Mouse (Mus musculus): ENCODE results near the gene Dda1. TPM values are rescaled to one million over a fixed set of nuclear protein-coding genes. Genes with fewer than 3 reads are reported as not detected.
A peak's percentile ranks its signal among the peaks of the same experiment; 100 is the strongest.
"Not testable (repeated sequence)": the region's sequence is repeated elsewhere in the genome, so short reads cannot be mapped to it uniquely, and the experiment has no call there.

Gene Dda1
- total RNA-seq (2014; rRNA removed; ENCODE audit: low replicate concordance) (73.5 and 89.9 TPM in 2 replicates), polyA plus RNA-seq (2015; fragmentation: Nextera tagmentation; extraction: Ambion mirVana) (62.7 and 66.4 TPM in 2 replicates)

DNA sequence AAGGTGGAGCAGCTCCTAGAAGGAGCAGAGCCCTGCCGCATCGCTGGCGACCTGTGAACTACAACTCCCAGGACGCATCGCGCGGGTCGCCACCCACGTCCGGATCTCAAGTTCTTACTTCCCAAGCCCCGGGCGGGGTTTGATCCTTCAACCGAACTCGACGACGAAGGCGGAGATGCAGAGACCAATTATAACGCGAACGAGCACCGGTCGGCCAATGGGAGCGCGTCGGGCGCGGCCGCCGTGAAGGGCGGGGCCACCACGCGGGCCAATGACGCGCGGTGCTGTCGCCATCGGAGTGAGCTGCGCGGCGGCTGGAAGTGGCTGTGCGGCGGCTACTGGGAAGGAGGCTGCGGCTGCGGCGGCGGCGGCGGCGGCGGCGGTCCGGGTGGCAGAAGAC lies at the start of gene Dda1:
Gene Dda1, plus strand, starts transcription at position 284 of the 400 bp plus-strand sequence.
- ATAC-seq (ENCODE audit: insufficient read depth, low read depth), result peak; percentile 82

DNA sequence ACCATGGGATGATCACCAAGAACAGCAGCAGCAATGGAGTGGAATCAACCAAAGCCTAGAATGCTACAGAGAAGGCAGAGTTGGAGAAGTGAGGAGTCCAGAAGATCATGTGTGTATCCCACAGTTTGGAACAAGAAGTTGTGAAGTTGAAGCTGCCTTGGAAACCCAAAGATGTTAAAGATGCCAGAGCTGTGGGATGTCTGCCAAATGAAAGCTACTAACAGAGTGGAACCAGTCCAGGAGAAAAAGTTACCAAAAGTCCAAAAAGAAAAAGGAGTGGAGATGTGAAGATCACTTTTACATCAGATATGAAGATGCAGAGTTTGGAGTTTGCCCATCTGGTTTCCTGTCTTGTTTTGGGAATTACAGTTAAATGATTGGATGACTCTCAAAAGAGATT lies 46.9 kb upstream of the Dda1 start:
- Histone ChIP-seq H3K27ac (ENCODE audit: low read depth) (no peak overlapping the region), H3K4me2 (ENCODE audit: low read depth, low read length) (no peak overlapping the region), H3K4me3 (ENCODE audit: low read depth, low read length) (no peak overlapping the region), H3K9me3 (replicated peaks; ENCODE audit: control insufficient read depth, low read length) (peaks cover 14% of the 10 kb centered on the region), H3K4me1 (ENCODE audit: control insufficient read depth, insufficient read depth) (no peaks in the 10 kb centered on the region), H3K9ac (replicated peaks; ENCODE audit: low read depth, low read length) (no peak overlapping the region), H3K27me3 (ENCODE audit: control insufficient read depth, insufficient read depth, low read length) (no peaks in the 10 kb centered on the region), H3K36me3 (replicated peaks; ENCODE audit: control insufficient read depth, insufficient read depth, low read length) (no peaks in the 10 kb centered on the region)
- DNase-seq (ENCODE audit: low spot score), result no peak
- no peak for TF ChIP-seq EP300 (IDR thresholded peaks at IDR 0.05; ENCODE audit: low read depth)
- TF ChIP-seq CTCF (IDR thresholded peaks at IDR 0.05; ENCODE audit: low read depth), result no peak
- no peak for ATAC-seq (ENCODE audit: insufficient read depth, low read depth)

More for the DNA sequence above, at the start of gene Dda1:
- TF ChIP-seq EP300 (IDR thresholded peaks at IDR 0.05; ENCODE audit: low read depth) (no peak), CTCF (IDR thresholded peaks at IDR 0.05; ENCODE audit: low read depth) (no peak)
- Histone ChIP-seq H3K4me1 (ENCODE audit: control insufficient read depth, insufficient read depth) (peaks cover 17% of the 10 kb centered on the region), H3K4me2 (ENCODE audit: low read depth, low read length) (peak within 1 kb of the TSS; percentile 96), H3K36me3 (replicated peaks; ENCODE audit: control insufficient read depth, insufficient read depth, low read length) (peaks cover 25% of the 10 kb centered on the region), H3K9me3 (replicated peaks; ENCODE audit: control insufficient read depth, low read length) (no peaks in the 10 kb centered on the region), H3K27me3 (ENCODE audit: control insufficient read depth, insufficient read depth, low read length) (no peaks in the 10 kb centered on the region), H3K4me3 (ENCODE audit: low read depth, low read length) (peak within 1 kb of the TSS; percentile 85), H3K9ac (replicated peaks; ENCODE audit: low read depth, low read length) (peak within 1 kb of the TSS; percentile 67), H3K27ac (ENCODE audit: low read depth) (peak within 1 kb of the TSS; percentile 76)
- WGBS, result under 1% methylated on average over 49 of the region's 52 CpGs
- peak; percentile 98 for DNase-seq (ENCODE audit: low spot score)

GRCm38 (mm10) chr8:71432935-71433334 lies 36.1 kb upstream of the Dda1 start:
- not testable (repeated sequence) for H3K27ac ChIP-seq (ENCODE audit: low read depth); H3K4me3 ChIP-seq (ENCODE audit: low read depth, low read length); H3K4me2 ChIP-seq (ENCODE audit: low read depth, low read length); H3K4me1 ChIP-seq (ENCODE audit: control insufficient read depth, insufficient read depth); H3K9me3 ChIP-seq (replicated peaks; ENCODE audit: control insufficient read depth, low read length); H3K36me3 ChIP-seq (replicated peaks; ENCODE audit: control insufficient read depth, insufficient read depth, low read length); H3K9ac ChIP-seq (replicated peaks; ENCODE audit: low read depth, low read length); H3K27me3 ChIP-seq (ENCODE audit: control insufficient read depth, insufficient read depth, low read length); ATAC-seq (ENCODE audit: insufficient read depth, low read depth); DNase-seq (ENCODE audit: low spot score)
- 59% methylated on average over 1 of the region's 1 CpGs for WGBS

DNA sequence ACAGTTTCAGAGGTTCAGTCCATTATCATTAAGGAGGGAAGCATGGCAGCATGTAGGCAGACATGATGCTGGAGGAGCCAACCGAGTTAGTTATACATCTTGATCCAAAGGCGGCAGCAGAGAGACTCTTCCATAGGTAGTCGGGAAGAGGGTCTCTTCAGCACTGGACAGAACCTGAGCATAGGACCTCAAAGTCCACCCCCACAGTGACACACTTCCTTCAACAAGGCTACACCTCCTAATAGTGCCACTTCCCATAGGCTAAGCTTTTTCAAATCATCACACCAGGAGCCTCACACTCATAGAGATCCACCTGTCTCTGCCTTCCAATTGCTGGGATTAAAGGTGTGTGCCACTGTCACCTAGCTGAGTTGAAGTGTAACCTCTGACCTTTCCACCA lies 32.0 kb upstream of the Dda1 start:
- no peaks in the 10 kb centered on the region for H3K9me3 ChIP-seq (replicated peaks; ENCODE audit: control insufficient read depth, low read length)
- WGBS, result 38% methylated on average over 3 of the region's 3 CpGs

GRCm38 (mm10) chr8:71441404-71441803 lies 27.6 kb upstream of the Dda1 start:
- 0 out of 2 replicates have a peak, but pooled peaks cover 9% of the 10 kb centered on the region for H3K27me3 ChIP-seq (ENCODE audit: control insufficient read depth, insufficient read depth, low read length)
- no peak for TF ChIP-seq EP300 (IDR thresholded peaks at IDR 0.05; ENCODE audit: low read depth)
- TF ChIP-seq CTCF (IDR thresholded peaks at IDR 0.05; ENCODE audit: low read depth), result peak; percentile 84
- WGBS, result 0% methylated on average over 7 of the region's 7 CpGs
- no peaks in the 10 kb centered on the region for H3K9me3 ChIP-seq (replicated peaks; ENCODE audit: control insufficient read depth, low read length)
- H3K4me3 ChIP-seq (ENCODE audit: low read depth, low read length), result no peak overlapping the region
- H3K4me2 ChIP-seq (ENCODE audit: low read depth, low read length), result no peak overlapping the region
- no peaks in the 10 kb centered on the region for H3K4me1 ChIP-seq (ENCODE audit: control insufficient read depth, insufficient read depth)
- H3K27ac ChIP-seq (ENCODE audit: low read depth), result no peak overlapping the region
- H3K36me3 ChIP-seq (replicated peaks; ENCODE audit: control insufficient read depth, insufficient read depth, low read length), result no peaks in the 10 kb centered on the region
- DNase-seq (ENCODE audit: low spot score), result peak; percentile 82
- ATAC-seq (ENCODE audit: insufficient read depth, low read depth), result no peak
- H3K9ac ChIP-seq (replicated peaks; ENCODE audit: low read depth, low read length), result no peak overlapping the region

More for the DNA sequence above, 32.0 kb upstream of the Dda1 start:
- DNase-seq (ENCODE audit: low spot score), result no peak
- no peak overlapping the region for H3K27ac ChIP-seq (ENCODE audit: low read depth)
- ATAC-seq (ENCODE audit: insufficient read depth, low read depth), result no peak
- TF ChIP-seq CTCF (IDR thresholded peaks at IDR 0.05; ENCODE audit: low read depth), result no peak
- TF ChIP-seq EP300 (IDR thresholded peaks at IDR 0.05; ENCODE audit: low read depth), result no peak
- no peaks in the 10 kb centered on the region for H3K36me3 ChIP-seq (replicated peaks; ENCODE audit: control insufficient read depth, insufficient read depth, low read length)
- no peaks in the 10 kb centered on the region for H3K4me1 ChIP-seq (ENCODE audit: control insufficient read depth, insufficient read depth)
- H3K9ac ChIP-seq (replicated peaks; ENCODE audit: low read depth, low read length), result no peak overlapping the region
- no peak overlapping the region for H3K4me3 ChIP-seq (ENCODE audit: low read depth, low read length)
- 0 out of 2 replicates have a peak, but pooled peaks cover 2% of the 10 kb centered on the region for H3K27me3 ChIP-seq (ENCODE audit: control insufficient read depth, insufficient read depth, low read length)
- no peak overlapping the region for H3K4me2 ChIP-seq (ENCODE audit: low read depth, low read length)

GRCm38 (mm10) chr8:71445096-71445495 lies 23.9 kb upstream of the Dda1 start:
- Histone ChIP-seq H3K36me3 (replicated peaks; ENCODE audit: control insufficient read depth, insufficient read depth, low read length) (no peaks in the 10 kb centered on the region), H3K27me3 (ENCODE audit: control insufficient read depth, insufficient read depth, low read length) (0 out of 2 replicates have a peak, but pooled peaks cover 9% of the 10 kb centered on the region), H3K27ac (ENCODE audit: low read depth) (no peak overlapping the region), H3K4me1 (ENCODE audit: control insufficient read depth, insufficient read depth) (no peaks in the 10 kb centered on the region), H3K4me2 (ENCODE audit: low read depth, low read length) (no peak overlapping the region), H3K4me3 (ENCODE audit: low read depth, low read length) (no peak overlapping the region), H3K9ac (replicated peaks; ENCODE audit: low read depth, low read length) (no peak overlapping the region), H3K9me3 (replicated peaks; ENCODE audit: control insufficient read depth, low read length) (no peaks in the 10 kb centered on the region)
- WGBS, result 66% methylated on average over 7 of the region's 7 CpGs
- no peak for DNase-seq (ENCODE audit: low spot score)
- TF ChIP-seq EP300 (IDR thresholded peaks at IDR 0.05; ENCODE audit: low read depth) (no peak), CTCF (IDR thresholded peaks at IDR 0.05; ENCODE audit: low read depth) (no peak)
- no peak for ATAC-seq (ENCODE audit: insufficient read depth, low read depth)

All from heart, postnatal 0 days (tissue).